In genomic region chr2:72674856-72675440, GRCm38 (mm10) we compare ENCODE assay signal across 18 mouse cellular contexts.
DNase-seq lines count a peak whose midpoint lies in the region; ATAC-seq and TF ChIP-seq lines count a peak whose summit lies in the region.
"Had no signal": no experiment of that assay in that cellular context is flagged by ENCODE, and none has a peak within 500 bp of the region (broad histone marks: within the 10 kb centered on the region; RNA-seq: fewer than 3 reads in every experiment).

No protein-coding gene starts in this region.

- H3K27me3 ChIP-seq in heart, embryonic 10.5 days (ENCODE audit: insufficient read depth, poor library complexity, severe bottlenecking), result no peaks in the 10 kb centered on the region
- no peaks in the 10 kb centered on the region for H3K27me3 ChIP-seq in lung, embryonic 15.5 days
- no peaks in the 10 kb centered on the region for H3K27me3 ChIP-seq in embryonic facial prominence, embryonic 14.5 days (replicated peaks; ENCODE audit: control insufficient read depth, insufficient read depth, low read length)
- H3K27me3 ChIP-seq in myocyte (ENCODE audit: control insufficient read depth, insufficient read depth, insufficient read length), result no peaks in the 10 kb centered on the region
- H3K27me3 ChIP-seq: embryonic facial prominence, embryonic 15.5 days; limb, embryonic 12.5 days had no signal

- no peak overlapping the region for H3K9ac ChIP-seq in lung, embryonic 15.5 days
- no peak overlapping the region for H3K9ac ChIP-seq in embryonic facial prominence, embryonic 14.5 days (ENCODE audit: low read depth, low read length)
- H3K9ac ChIP-seq: embryonic facial prominence, embryonic 15.5 days; forebrain, embryonic 12.5 days; heart, embryonic 15.5 days; limb, embryonic 12.5 days; liver, embryonic 12.5 days; midbrain, embryonic 15.5 days had no signal

- H3K79me2 ChIP-seq in myocyte (ENCODE audit: control insufficient read depth, insufficient read depth), result no peaks in the 10 kb centered on the region

- ATAC-seq in lung, embryonic 15.5 days (ENCODE audit: borderline replicate concordance, extremely low read depth, low FRiP score, low TSS enrichment), result no peak
- no peak for ATAC-seq in embryonic facial prominence, embryonic 14.5 days (ENCODE audit: low read depth)
- ATAC-seq: hindbrain, postnatal 0 days; liver, embryonic 12.5 days; midbrain, embryonic 15.5 days had no signal

- no peak overlapping the region for H3K27ac ChIP-seq in heart, embryonic 10.5 days
- 0 out of 2 replicates have a peak overlapping the region, but pooled peaks have one; percentile 3 for H3K27ac ChIP-seq in lung, embryonic 15.5 days
- H3K27ac ChIP-seq in embryonic facial prominence, embryonic 14.5 days (replicated peaks; ENCODE audit: low read depth, low read length), result no peak overlapping the region
- H3K27ac ChIP-seq: embryonic facial prominence, embryonic 15.5 days; forebrain, embryonic 12.5 days; heart, embryonic 15.5 days; hindbrain, postnatal 0 days; limb, embryonic 12.5 days; liver, embryonic 12.5 days; midbrain, embryonic 15.5 days had no signal

- DNase-seq in heart, adult 8-10 months (ENCODE audit: low spot score), result peak; percentile 13
- DNase-seq in heart, embryonic 10.5 days (ENCODE audit: low spot score), result no peak
- no peak for DNase-seq in lung, postnatal 14 days
- DNase-seq in embryonic facial prominence, embryonic 14.5 days (ENCODE audit: low spot score), result no peak
- DNase-seq in adrenal gland, postnatal 14 days, result no peak
- DNase-seq: cerebellum, adult 9-10 months; kidney, adult 8-10 months; lung, adult 2 months had no signal

- no peak for TF ChIP-seq POLR2A in myocyte (IDR thresholded peaks at IDR 0.05; ENCODE audit: insufficient read length, low read depth)

- no peak overlapping the region for H3K4me3 ChIP-seq in heart, embryonic 10.5 days
- no peak overlapping the region for H3K4me3 ChIP-seq in lung, embryonic 15.5 days
- H3K4me3 ChIP-seq in embryonic facial prominence, embryonic 14.5 days (ENCODE audit: low read depth, low read length), result no peak overlapping the region
- H3K4me3 ChIP-seq in myocyte, result no peak overlapping the region
- H3K4me3 ChIP-seq: embryonic facial prominence, embryonic 15.5 days; forebrain, embryonic 12.5 days; heart, embryonic 15.5 days; limb, embryonic 12.5 days; liver, embryonic 12.5 days; midbrain, embryonic 15.5 days had no signal

- H3ac ChIP-seq in myocyte (ENCODE audit: control insufficient read depth, insufficient read length), result no peak overlapping the region

- H3K4me2 ChIP-seq in lung, embryonic 15.5 days, result no peak overlapping the region; the same call in 1 of the 2 replicates
- H3K4me2 ChIP-seq in embryonic facial prominence, embryonic 14.5 days (ENCODE audit: low read depth, low read length), result peak overlapping the region; percentile 36; the same call in 1 of the 2 replicates
- H3K4me2 ChIP-seq in myocyte (ENCODE audit: low read depth), result peak overlapping the region; percentile 56
- H3K4me2 ChIP-seq: liver, embryonic 12.5 days had no signal

- WGBS in heart, embryonic 10.5 days, result 48% methylated on average over 6 of the region's 6 CpGs
- 63% methylated on average over 6 of the region's 6 CpGs for WGBS in lung, embryonic 15.5 days
- WGBS in embryonic facial prominence, embryonic 14.5 days, result 50% methylated on average over 6 of the region's 6 CpGs

- no peaks in the 10 kb centered on the region for H3K9me3 ChIP-seq in heart, embryonic 10.5 days
- H3K9me3 ChIP-seq in lung, embryonic 15.5 days, result no peaks in the 10 kb centered on the region
- H3K9me3 ChIP-seq in embryonic facial prominence, embryonic 14.5 days (ENCODE audit: control insufficient read depth, low read length), result no peaks in the 10 kb centered on the region
- H3K9me3 ChIP-seq: embryonic facial prominence, embryonic 15.5 days; forebrain, embryonic 12.5 days; heart, embryonic 15.5 days; hindbrain, embryonic 10.5 days; limb, embryonic 12.5 days; liver, embryonic 12.5 days; midbrain, embryonic 15.5 days had no signal

- H3K36me3 ChIP-seq in heart, embryonic 10.5 days, result no peaks in the 10 kb centered on the region
- no peaks in the 10 kb centered on the region for H3K36me3 ChIP-seq in lung, embryonic 15.5 days
- H3K36me3 ChIP-seq in embryonic facial prominence, embryonic 14.5 days (ENCODE audit: control insufficient read depth, insufficient read depth, low read length), result no peaks in the 10 kb centered on the region
- no peaks in the 10 kb centered on the region for H3K36me3 ChIP-seq in myocyte (ENCODE audit: control insufficient read depth, insufficient read depth)
- H3K36me3 ChIP-seq: embryonic facial prominence, embryonic 15.5 days; forebrain, embryonic 12.5 days; heart, embryonic 15.5 days; hindbrain, embryonic 10.5 days; limb, embryonic 12.5 days; liver, embryonic 12.5 days; midbrain, embryonic 15.5 days had no signal

- peaks cover 17% of the 10 kb centered on the region for H3K4me1 ChIP-seq in heart, embryonic 10.5 days
- H3K4me1 ChIP-seq in lung, embryonic 15.5 days, result peaks cover 16% of the 10 kb centered on the region; the same call in 1 of the 2 replicates
- H3K4me1 ChIP-seq in embryonic facial prominence, embryonic 14.5 days (ENCODE audit: control insufficient read depth, insufficient read depth, low read length), result peaks cover 19% of the 10 kb centered on the region
- H3K4me1 ChIP-seq: liver, embryonic 12.5 days had no signal

TF ChIP-seq in myocyte, 11 proteins besides CTCF, POLR2A, EP300 and RAD21:
- TF ChIP-seq REST (IDR thresholded peaks at IDR 0.05; ENCODE audit: insufficient read depth, insufficient read length) (no peak), E2F4 (IDR thresholded peaks at IDR 0.05; ENCODE audit: insufficient read depth) (no peak), POLR2AphosphoS2 (IDR thresholded peaks at IDR 0.05; ENCODE audit: insufficient read length, low read depth) (no peak), MYOG (IDR thresholded peaks at IDR 0.05; ENCODE audit: control insufficient read depth in 1 of 3, insufficient read depth in 1 of 3, insufficient read length in 2 of 3, low read depth in 2 of 3) (no peak), MYOD1 (IDR thresholded peaks at IDR 0.05; ENCODE audit: control insufficient read depth in 1 of 3, insufficient read length in 2 of 3, low read depth in 2 of 3) (no peak), CEBPB (IDR thresholded peaks at IDR 0.05; ENCODE audit: insufficient read depth, poor library complexity, severe bottlenecking) (no peak), USF1 (IDR thresholded peaks at IDR 0.05; ENCODE audit: low read depth) (no peak), TCF12 (IDR thresholded peaks at IDR 0.05; ENCODE audit: insufficient read depth, poor library complexity, severe bottlenecking) (no peak), TCF3 (IDR thresholded peaks at IDR 0.05; ENCODE audit: insufficient read length, low read depth) (no peak), MAX (IDR thresholded peaks at IDR 0.05; ENCODE audit: low read depth) (no peak), SRF (IDR thresholded peaks at IDR 0.05; ENCODE audit: control insufficient read depth, insufficient read length, low read depth) (no peak)
TF ChIP-seq in myocyte: peak in this region for 0.
